Comparison of ENCODE assay signal across 20 mouse cellular contexts in the genomic region with DNA sequence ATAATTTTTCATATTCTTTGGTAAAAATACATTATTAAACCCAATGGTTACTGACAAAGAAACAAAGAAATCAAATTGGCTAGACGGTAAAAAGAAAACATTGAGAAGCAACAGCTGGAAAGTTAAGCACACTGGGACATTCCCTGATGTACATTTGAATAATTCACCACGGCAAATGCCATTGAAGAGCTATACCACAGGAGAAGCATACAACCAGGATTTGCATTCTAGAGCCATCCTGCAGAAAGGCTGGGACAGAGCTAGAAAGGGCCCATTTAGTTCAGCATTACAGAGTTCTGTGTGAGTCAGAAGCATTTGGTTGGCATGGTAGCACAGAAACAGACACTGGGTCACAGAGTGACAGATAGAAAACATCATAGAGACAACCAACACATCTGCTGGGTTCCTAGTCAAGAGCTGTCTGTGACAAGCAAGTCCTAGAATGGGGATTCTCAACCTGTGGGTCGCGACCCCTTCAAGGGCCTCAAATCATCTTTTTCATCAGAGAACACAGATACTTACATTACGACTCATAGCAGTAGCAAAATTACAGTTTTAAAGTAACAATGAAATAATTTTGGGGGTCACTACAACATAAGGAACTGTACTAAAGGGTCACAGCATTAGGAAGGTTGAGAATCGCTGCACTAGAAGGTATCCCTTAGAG. TPM values are rescaled to one million over a fixed set of nuclear protein-coding genes. Genes with fewer than 3 reads are reported as not detected.
DNase-seq lines count a peak whose midpoint lies in the region; ATAC-seq and TF ChIP-seq lines count a peak whose summit lies in the region.
"Had no signal": no experiment of that assay in that cellular context is flagged by ENCODE, and none has a peak within 500 bp of the region (broad histone marks: within the 10 kb centered on the region; RNA-seq: fewer than 3 reads in every experiment).

No protein-coding gene starts in this region.

- H3K36me3 ChIP-seq in CH12.LX (replicated peaks in 1 of 2; ENCODE audit: control insufficient read depth in 1 of 2, insufficient read depth in 1 of 2, low read length in 1 of 2) (no peaks in the 10 kb centered on the region), ES-E14 (ENCODE audit: control insufficient read depth, insufficient read depth, low read length, poor library complexity, severe bottlenecking) (no peaks in the 10 kb centered on the region)
- H3K36me3 ChIP-seq: G1E had no signal

- dilution Hi-C loops in CH12.LX (cut with MboI; ENCODE audit: extremely low pct_ligation_motif_present, extremely low pct_unique_long_range_greater_than_20kb, low sequenced_read_pairs), result no loop called here

- no peak for TF ChIP-seq POLR2A in CH12.LX (IDR thresholded peaks at IDR 0.05; ENCODE audit: low read depth, low read length)

- no peak for ATAC-seq in megakaryocyte, adult 5-6 weeks (ENCODE audit: poor library complexity, severe bottlenecking)
- ATAC-seq: activated CD4-positive, CD25-positive, alpha-beta regulatory T cell, adult 4 months; CD4-positive, CD25-positive, alpha-beta regulatory T cell, adult 4 months; Patski had no signal

- H3K9me3 ChIP-seq in CH12.LX (replicated peaks; ENCODE audit: low read length) (no peaks in the 10 kb centered on the region), ES-E14 (ENCODE audit: control insufficient read depth, insufficient read depth, low read depth, low read length) (no peaks in the 10 kb centered on the region)
- H3K9me3 ChIP-seq: G1E had no signal

- H3K27me3 ChIP-seq in CH12.LX (replicated peaks), result no peaks in the 10 kb centered on the region
- H3K27me3 ChIP-seq: Patski had no signal

- TF ChIP-seq EP300 in CH12.LX (IDR thresholded peaks at IDR 0.05; ENCODE audit: low read length), result peak; percentile 72

- H3K9ac ChIP-seq in CH12.LX (ENCODE audit: insufficient read depth, low read depth) (no peak overlapping the region), ES-E14 (ENCODE audit: insufficient read depth, low read depth, low read length, poor library complexity, severe bottlenecking) (no peak overlapping the region)

- H3K4me2 ChIP-seq in CH12.LX (ENCODE audit: insufficient read depth, low read depth, poor library complexity, severe bottlenecking), result peak overlapping the region; percentile 24; the same call in 1 of the 2 replicates

- peak overlapping the region in 1 of 3 experiments; percentile 8 for H3K4me3 ChIP-seq in CH12.LX (replicated peaks in 1 of 3; ENCODE audit: low read depth in 2 of 3, low read length in 2 of 3, poor library complexity in 1 of 3)
- H3K4me3 ChIP-seq in ES-E14 (ENCODE audit: insufficient read depth in 1 of 2, low read depth in 1 of 2, low read length in 2 of 2, poor library complexity in 1 of 2, severe bottlenecking in 1 of 2), result no peak overlapping the region

- in situ Hi-C loops in CH12.LX (cut with MboI; ENCODE audit: low pct_ligation_motif_present, low pct_unique_long_range_greater_than_20kb, low sequenced_read_pairs) (no loop called here), ES-E14 (cut with MboI; ENCODE audit: low sequenced_read_pairs in 2 of 2, unreplicated experiment in 2 of 2) (no loop called here)

- H3K27ac ChIP-seq in CH12.LX (ENCODE audit: insufficient read depth, low read depth) (peak overlapping the region; percentile 11; the same call in 1 of the 2 replicates), ES-E14 (ENCODE audit: insufficient read depth, low read depth, low read length, poor library complexity, severe bottlenecking) (no peak overlapping the region)

- TF ChIP-seq RAD21 in CH12.LX (IDR thresholded peaks at IDR 0.05; ENCODE audit: low read depth, low read length), result no peak; the same call in 1 of the 2 replicates

- TF ChIP-seq CTCF in CH12.LX (conservative IDR thresholded peaks at IDR 0.05 in 1 of 2, IDR thresholded peaks at IDR 0.05 in 1 of 2; ENCODE audit: low read depth in 2 of 2, low read length in 2 of 2), result no peak

- DNase-seq in CH12.LX (ENCODE audit: extremely low read depth) (peak; percentile 91), ES-E14 (ENCODE audit: low read depth, low spot score) (no peak)
- no peak for DNase-seq in frontal cortex, postnatal 14 days (ENCODE audit: low spot score in 2 of 2)
- DNase-seq: adrenal gland, adult 2 months; adrenal gland, adult 8-10 months; adrenal gland, postnatal 10 days; adrenal gland, postnatal 14 days; adrenal gland, postnatal 25 days; adrenal gland, postnatal 36 days; B cell, adult 2 months; cerebellum, adult 11 months; cerebellum, adult 11-12 months; cerebellum, adult 18-20 months; cerebellum, adult 2 months; cerebellum, adult 8-10 months had no signal

- H3K4me1 ChIP-seq in CH12.LX (ENCODE audit: control insufficient read depth in 1 of 2, insufficient read depth in 2 of 2), result peaks cover 5 to 44% of the 10 kb centered on the region in 2 experiments; a peak in 3 of 4 replicates
- H3K4me1 ChIP-seq in ES-E14 (ENCODE audit: control insufficient read depth in 2 of 2, insufficient read depth in 2 of 2, low read length in 2 of 2, poor library complexity in 1 of 2), result no peaks in the 10 kb centered on the region

- no peaks in the 10 kb centered on the region for H3K79me2 ChIP-seq in CH12.LX (replicated peaks; ENCODE audit: control insufficient read depth, extremely low read depth, insufficient read depth, poor library complexity, severe bottlenecking)

TF ChIP-seq in CH12.LX, 34 proteins besides CTCF, POLR2A, EP300 and RAD21 (continues in another document):
- no peak for TF ChIP-seq SMC3 (IDR thresholded peaks at IDR 0.05; ENCODE audit: low read depth, low read length)
- peak; percentile 30; the same call in 1 of the 2 replicates for TF ChIP-seq MXI1 (IDR thresholded peaks at IDR 0.05; ENCODE audit: low read depth, low read length)
- TF ChIP-seq ELF1 (IDR thresholded peaks at IDR 0.05; ENCODE audit: low read depth, low read length), result no peak
- no peak for TF ChIP-seq POLR2AphosphoS2 (IDR thresholded peaks at IDR 0.05; ENCODE audit: low read depth, low read length)
- peak; percentile 33; the same call in 1 of the 2 replicates for TF ChIP-seq IRF4 (IDR thresholded peaks at IDR 0.05; ENCODE audit: low read depth, low read length)
- no peak for TF ChIP-seq GABPA (IDR thresholded peaks at IDR 0.05; ENCODE audit: insufficient replicate concordance, low read depth, low read length)
- TF ChIP-seq TCF12 (IDR thresholded peaks at IDR 0.05; ENCODE audit: low read depth, low read length), result peak; percentile 55; the same call in 1 of the 2 replicates
- TF ChIP-seq USF2 (conservative IDR thresholded peaks at IDR 0.05; ENCODE audit: low read depth, low read length), result no peak
- no peak for TF ChIP-seq UBTF (IDR thresholded peaks at IDR 0.05; ENCODE audit: low read depth, low read length)
- no peak for TF ChIP-seq E2F4 (IDR thresholded peaks at IDR 0.05; ENCODE audit: insufficient replicate concordance, low read depth, low read length)
- TF ChIP-seq HCFC1 (IDR thresholded peaks at IDR 0.05; ENCODE audit: low read depth, low read length), result no peak; the same call in 1 of the 2 replicates
- no peak for TF ChIP-seq ZNF384 (IDR thresholded peaks at IDR 0.05; ENCODE audit: low read depth, low read length)
- TF ChIP-seq CHD1 (IDR thresholded peaks at IDR 0.05; ENCODE audit: low read depth, low read length), result no peak
- TF ChIP-seq JUND (conservative IDR thresholded peaks at IDR 0.05; ENCODE audit: low read depth, low read length), result no peak
- TF ChIP-seq BHLHE40 (IDR thresholded peaks at IDR 0.05; ENCODE audit: low read depth, low read length), result peak; percentile 50; the same call in 1 of the 2 replicates
- no peak for TF ChIP-seq MAX (IDR thresholded peaks at IDR 0.05; ENCODE audit: low read length)
- TF ChIP-seq MEF2A (IDR thresholded peaks at IDR 0.05; ENCODE audit: borderline replicate concordance, low read depth, low read length), result no peak; the same call in 1 of the 2 replicates
- TF ChIP-seq CHD2 (IDR thresholded peaks at IDR 0.05; ENCODE audit: low read length), result peak; percentile 97

TF ChIP-seq in ES-E14, 5 proteins besides CTCF, POLR2A, EP300 and RAD21:
- TF ChIP-seq ZC3H11A (IDR thresholded peaks at IDR 0.05; ENCODE audit: borderline replicate concordance, low read depth, low read length) (no peak), HCFC1 (IDR thresholded peaks at IDR 0.05; ENCODE audit: borderline replicate concordance, insufficient read depth, low read length) (no peak), MAFK (IDR thresholded peaks at IDR 0.05; ENCODE audit: insufficient read depth, low read depth, low read length) (no peak), ZNF384 (IDR thresholded peaks at IDR 0.05; ENCODE audit: low read depth, low read length) (no peak), CHD2 (IDR thresholded peaks at IDR 0.05; ENCODE audit: low read depth, low read length) (peak; percentile 86)

RNA-seq across cellular contexts. Expression of a gene that starts 28.2 kb away (rescaled TPM):
- total RNA-seq in CH12.LX (2012; rRNA removed) (20.4 and 22.6 TPM in 2 replicates), CH12.LX (2014; rRNA removed) (35.7 and 39.2 TPM in 2 replicates), ES-E14 (2012; rRNA removed) (25.2 and 30.1 TPM in 2 replicates)
- 78.3 and 84.8 TPM in 2 replicates for polyA plus RNA-seq in CH12.LX (2012; ENCODE audit: insufficient read length, low read depth)
- total RNA-seq in megakaryocyte, adult 5-6 weeks (2015), result 21.9 and 25.7 TPM in 2 replicates
- total RNA-seq in megakaryocyte, adult 5-6 weeks (2017), result 24.7 and 28.5 TPM in 2 replicates
